Mouse (Mus musculus) fat pad, adult 2 months (tissue): ENCODE measurements around the gene Snx29.
"Not testable (repeated sequence)": the region's sequence is repeated elsewhere in the genome, so short reads cannot be mapped to it uniquely, and the experiment has no call there.

Experiments used
- DNase-seq: peaks from one replicate; pipeline ENCODE4 v3.0.0-alpha.2; 2011; ENCODE audit warnings: low read depth, low spot score; ENCODE audit errors: extremely low read depth

Gene Snx29

GRCm38 (mm10) chr16:11322409-11323323 lies at the start of gene Snx29:
Snx29 (plus strand) TSS chr16:11322908.
- DNase-seq, result no peak

GRCm38 (mm10) chr16:11276888-11277287 lies 45.8 kb upstream of the Snx29 start:
- DNase-seq, result no peak

- DNase-seq, result no peak
These were observed 43.9 kb upstream of the Snx29 start for GRCm38 (mm10) chr16:11278778-11279177.

GRCm38 (mm10) chr16:11282655-11283232 lies 40.0 kb upstream of the Snx29 start:
- DNase-seq, result no peak

GRCm38 (mm10) chr16:11284881-11285280 lies 37.8 kb upstream of the Snx29 start:
- no peak for DNase-seq

- DNase-seq, result no peak
These were observed 36.8 kb upstream of the Snx29 start for GRCm38 (mm10) chr16:11285949-11286348.

- not testable (repeated sequence) for DNase-seq
These were observed 33.8 kb upstream of the Snx29 start for GRCm38 (mm10) chr16:11288873-11289272.

- not testable (repeated sequence) for DNase-seq
These were observed 27.1 kb upstream of the Snx29 start for GRCm38 (mm10) chr16:11295583-11295982.

GRCm38 (mm10) chr16:11297700-11298099 lies 25.0 kb upstream of the Snx29 start:
- DNase-seq, result not testable (repeated sequence)

GRCm38 (mm10) chr16:11303741-11304140 lies 19.0 kb upstream of the Snx29 start:
- DNase-seq, result no peak

- no peak for DNase-seq
These were observed 17.2 kb upstream of the Snx29 start for GRCm38 (mm10) chr16:11305531-11305930.

GRCm38 (mm10) chr16:11313512-11313911 lies 9.2 kb upstream of the Snx29 start, which contains the start of gene Tnfrsf17:
Tnfrsf17 (plus strand) TSS chr16:11313812.
- DNase-seq, result no peak

GRCm38 (mm10) chr16:11315786-11316320 lies 6.9 kb upstream of the Snx29 start:
- DNase-seq, result no peak

GRCm38 (mm10) chr16:11316748-11317147 lies 6.0 kb upstream of the Snx29 start:
- no peak for DNase-seq

- no peak for DNase-seq
These were observed 5.4 kb upstream of the Snx29 start for GRCm38 (mm10) chr16:11317324-11317723.

GRCm38 (mm10) chr16:11323324-11324051 lies 780 bp downstream of the Snx29 start:
- DNase-seq, result no peak

- no peak for DNase-seq
These were observed 7.5 kb downstream of the Snx29 start for GRCm38 (mm10) chr16:11330081-11330800.

GRCm38 (mm10) chr16:11331030-11331429 lies 8.3 kb downstream of the Snx29 start:
- DNase-seq, result no peak

GRCm38 (mm10) chr16:11343292-11343815 lies 20.6 kb downstream of the Snx29 start:
- no peak for DNase-seq

GRCm38 (mm10) chr16:11351903-11352302 lies 29.2 kb downstream of the Snx29 start:
- DNase-seq, result no peak
